Mouse (Mus musculus) spleen, adult 2 months (tissue): ENCODE measurements around the gene Rbm24.

Experiments
- CTCF ChIP-seq: fragments of 200-500 bp; IDR thresholded peaks from 2 replicates; pipeline ENCODE4 v1.5.1; 2011; ENCODE audit warnings: mild to moderate bottlenecking, inconsistent platforms; ENCODE audit not compliant: insufficient read depth, insufficient read length, insufficient replicate concordance; ENCODE audit errors: extremely low read depth
- POLR2A ChIP-seq: fragments of 200-500 bp; IDR thresholded peaks from 2 replicates; pipeline ENCODE4 v1.6.1; 2011; ENCODE audit warnings: low read depth, low read length, inconsistent platforms

DNA sequence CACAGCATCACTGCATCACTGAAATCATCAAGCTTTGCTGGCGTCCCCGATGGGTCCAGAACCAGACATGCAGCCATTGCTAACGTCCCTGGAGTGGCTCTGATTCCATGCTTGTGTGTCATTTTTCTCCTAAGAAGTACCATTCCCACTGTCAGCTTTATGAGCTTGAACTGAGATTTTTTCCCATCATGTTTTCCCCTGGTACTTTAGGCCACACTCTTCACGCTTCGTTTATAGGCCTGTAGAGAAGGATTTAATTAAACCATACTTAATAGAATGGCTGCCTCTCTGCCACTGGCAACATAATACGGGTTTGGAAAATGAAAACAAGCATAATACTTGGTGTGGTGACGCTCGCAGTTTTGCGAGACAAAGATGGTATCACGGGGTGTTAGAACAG is 41.3 kb downstream of the Rbm24 start:
- TF ChIP-seq POLR2A (no peak), CTCF (no peak)
